Mouse (Mus musculus): ENCODE measurements around the gene Wdr24.
"Not testable (repeated sequence)": the region's sequence is repeated elsewhere in the genome, so short reads cannot be mapped to it uniquely, and the experiment has no call there.

Gene Wdr24

GRCm38 (mm10) chr17:25823452-25823851, at the start of gene Wdr24:
Wdr24 (plus strand) TSS chr17:25823627.
- peak; percentile 83 for DNase-seq

- DNase-seq: no peak
Measured at GRCm38 (mm10) chr17:25775318-25776062, 47.9 kb upstream of the Wdr24 start.

GRCm38 (mm10) chr17:25777948-25778347, 45.5 kb upstream of the Wdr24 start:
- DNase-seq: no peak

- no peak for DNase-seq
Measured at GRCm38 (mm10) chr17:25781339-25781738, 42.1 kb upstream of the Wdr24 start.

GRCm38 (mm10) chr17:25783086-25783485, 40.3 kb upstream of the Wdr24 start:
- no peak for DNase-seq

GRCm38 (mm10) chr17:25783861-25784574, 39.4 kb upstream of the Wdr24 start:
- no peak for DNase-seq

GRCm38 (mm10) chr17:25785281-25785745, 38.1 kb upstream of the Wdr24 start, which contains the start of gene Haghl:
Haghl (minus strand) TSS chr17:25785673.
- peak; percentile 94 for DNase-seq

GRCm38 (mm10) chr17:25786280-25786679, 37.1 kb upstream of the Wdr24 start, which contains the start of gene Ccdc78:
Ccdc78 (plus strand) TSS chr17:25786580.
- no peak for DNase-seq

- DNase-seq: no peak
Measured at GRCm38 (mm10) chr17:25786781-25787504, 36.5 kb upstream of the Wdr24 start.

- DNase-seq: no peak
Measured at GRCm38 (mm10) chr17:25791320-25791842, 32.0 kb upstream of the Wdr24 start.

GRCm38 (mm10) chr17:25791843-25792527, 31.4 kb upstream of the Wdr24 start:
- DNase-seq: peak; percentile 89

- peak; percentile 86 for DNase-seq
Measured at GRCm38 (mm10) chr17:25792615-25793014, 30.8 kb upstream of the Wdr24 start, which contains the start of gene Fam173a. Fam173a (minus strand) TSS chr17:25792901.

GRCm38 (mm10) chr17:25794197-25794596, 29.2 kb upstream of the Wdr24 start:
- DNase-seq: no peak

- no peak for DNase-seq
Measured at GRCm38 (mm10) chr17:25794998-25795397, 28.4 kb upstream of the Wdr24 start.

GRCm38 (mm10) chr17:25795609-25796092, 27.8 kb upstream of the Wdr24 start, which contains the start of gene AC134908.4:
AC134908.4 (minus strand) TSS chr17:25795659.
- DNase-seq: no peak

GRCm38 (mm10) chr17:25796211-25796771, 27.1 kb upstream of the Wdr24 start:
- peak; percentile 31 for DNase-seq

- DNase-seq: peak; percentile 94
Measured at GRCm38 (mm10) chr17:25796951-25797369, 26.5 kb upstream of the Wdr24 start, which contains the start of gene Metrn. Metrn (minus strand) TSS chr17:25797136.

GRCm38 (mm10) chr17:25801029-25801428, 22.4 kb upstream of the Wdr24 start:
- peak; percentile 77 for DNase-seq

GRCm38 (mm10) chr17:25802825-25803517, 20.5 kb upstream of the Wdr24 start:
- no peak for DNase-seq

GRCm38 (mm10) chr17:25806507-25806906, 16.9 kb upstream of the Wdr24 start:
- DNase-seq: no peak

- DNase-seq: not testable (repeated sequence)
Measured at GRCm38 (mm10) chr17:25807452-25807851, 16.0 kb upstream of the Wdr24 start.
